Mouse (Mus musculus) stomach, embryonic 16.5 days (tissue): ENCODE data around the gene Myo1e. TPM values are rescaled to one million over a fixed set of nuclear protein-coding genes. Genes with fewer than 3 reads are reported as not detected.
A peak's percentile ranks its signal among the peaks of the same experiment; 100 is the strongest.

Experiments used
- ATAC-seq: fragments of 200-750 bp; cut with Nextera tagmentation; 2 replicates; pipeline ENCODE4 v1.8.0; 2017; ENCODE audit warnings: moderate number of reproducible peaks, moderate TSS enrichment; ENCODE audit not compliant: insufficient read depth, low FRiP score
- H3K27ac ChIP-seq: fragments of 300-500 bp; sonication (generic); 2 replicates; pipeline ENCODE4 v1.5.1; 2014; ENCODE audit warnings: low read length
- H3K27me3 ChIP-seq: fragments of 300-500 bp; sonication (generic); 2 replicates; pipeline ENCODE4 v1.6.1; 2014; ENCODE audit warnings: low read length, control low read depth, mixed read lengths; ENCODE audit not compliant: control insufficient read depth, insufficient read depth
- H3K36me3 ChIP-seq: fragments of 300-500 bp; sonication (generic); 2 replicates; pipeline ENCODE4 v1.6.1; 2014; ENCODE audit warnings: low read length; ENCODE audit not compliant: control insufficient read depth, insufficient read depth
- H3K4me1 ChIP-seq: fragments of 300-500 bp; sonication (generic); 2 replicates; pipeline ENCODE4 v1.6.1; 2014; ENCODE audit warnings: low read length, control low read depth, mixed read lengths; ENCODE audit not compliant: control insufficient read depth, insufficient read depth
- H3K4me2 ChIP-seq: fragments of 300-500 bp; sonication (generic); 2 replicates; pipeline ENCODE4 v1.6.1; 2014; ENCODE audit warnings: low read depth, low read length, mixed read lengths
- H3K4me3 ChIP-seq: fragments of 300-500 bp; sonication (generic); replicated peaks from 2 replicates; pipeline ENCODE4 v1.5.1; 2014; ENCODE audit warnings: mild to moderate bottlenecking, low read length
- H3K9ac ChIP-seq: fragments of 300-500 bp; sonication (generic); 2 replicates; pipeline ENCODE4 v1.6.1; 2014; ENCODE audit warnings: low read length
- H3K9me3 ChIP-seq: fragments of 300-500 bp; sonication (generic); replicated peaks from 2 replicates; pipeline ENCODE4 v1.6.1; 2016; ENCODE audit warnings: low read length, control low read depth; ENCODE audit not compliant: control insufficient read depth
- WGBS: fragments of 180-500 bp; shearing (Covaris S2); extraction: QIAGEN DNeasy Blood & Tissue Kit; methylation state at CpG from one replicate; pipeline ENCODE4 v1.1.7; 2014; 5-methylcytosine and 5-hydroxymethylcytosine counted together
- polyA plus RNA-seq: library from polyadenylated mRNA; unstranded; fragments of >200 nt; fragmentation: Nextera tagmentation; extraction: Ambion mirVana; gene quantifications from 2 replicates; pipeline ENCODE4 v1.2.1, GENCODE M21; 2015

Myo1e gene
- polyA plus RNA-seq, 1 experiment from 2014 or later = 34.3 TPM

DNA sequence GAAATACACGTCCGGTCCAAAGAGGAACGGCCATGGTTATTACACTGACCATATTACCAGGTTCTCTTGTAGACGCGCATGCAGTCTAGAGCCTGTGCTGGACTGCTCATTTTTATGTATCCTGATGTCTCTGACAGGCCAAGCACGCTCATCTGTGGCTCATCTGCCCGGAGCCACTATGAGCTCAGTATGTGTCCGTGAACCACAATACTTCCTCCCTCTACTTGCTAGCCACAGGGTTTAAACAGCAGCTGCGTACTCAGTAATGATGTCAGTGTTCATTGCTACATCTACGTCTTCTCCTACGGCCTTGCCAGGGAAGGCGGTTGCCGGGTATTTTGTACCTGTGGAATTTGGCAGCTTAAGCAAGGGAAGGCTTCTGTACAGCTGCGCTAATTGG, 4.5 kb downstream of the Myo1e start:
- Histone ChIP-seq H3K4me3 (no peak overlapping the region), H3K4me1 (peaks cover 16% of the 10 kb centered on the region; the same call in 1 of the 2 replicates), H3K27ac (no peak overlapping the region), H3K4me2 (no peak overlapping the region), H3K27me3 (no peaks in the 10 kb centered on the region), H3K9me3 (no peaks in the 10 kb centered on the region), H3K9ac (no peak overlapping the region), H3K36me3 (no peaks in the 10 kb centered on the region)
- no peak for ATAC-seq
- WGBS = 85% methylated on average over 14 of the region's 14 CpGs

DNA sequence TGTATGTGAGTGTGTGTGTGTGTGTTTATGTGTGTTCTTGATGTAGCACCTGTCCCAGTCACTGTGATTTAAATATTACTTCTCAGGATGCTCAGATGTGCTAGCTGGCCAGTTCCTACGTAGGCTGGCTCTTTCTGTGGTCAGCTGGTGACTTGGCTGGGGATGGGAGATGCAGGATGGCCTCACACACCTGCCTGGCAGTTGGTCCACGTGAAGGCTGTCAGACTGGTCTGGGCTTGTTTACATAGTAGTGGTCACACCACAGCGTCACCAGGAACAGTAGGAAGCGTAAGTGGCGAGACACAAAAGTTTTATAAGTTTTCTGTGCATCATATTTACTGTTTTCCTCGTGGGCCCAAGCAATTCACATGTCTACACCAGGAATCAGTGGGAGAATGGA, 9.4 kb downstream of the Myo1e start:
- peaks cover 4% of the 10 kb centered on the region for H3K4me1 ChIP-seq
- H3K27me3 ChIP-seq = no peaks in the 10 kb centered on the region
- no peak overlapping the region for H3K4me3 ChIP-seq
- no peak for ATAC-seq
- H3K9ac ChIP-seq = no peak overlapping the region
- H3K4me2 ChIP-seq = no peak overlapping the region
- 53% methylated on average over 6 of the region's 6 CpGs for WGBS
- no peaks in the 10 kb centered on the region for H3K36me3 ChIP-seq
- H3K27ac ChIP-seq = no peak overlapping the region
- H3K9me3 ChIP-seq = no peaks in the 10 kb centered on the region

DNA sequence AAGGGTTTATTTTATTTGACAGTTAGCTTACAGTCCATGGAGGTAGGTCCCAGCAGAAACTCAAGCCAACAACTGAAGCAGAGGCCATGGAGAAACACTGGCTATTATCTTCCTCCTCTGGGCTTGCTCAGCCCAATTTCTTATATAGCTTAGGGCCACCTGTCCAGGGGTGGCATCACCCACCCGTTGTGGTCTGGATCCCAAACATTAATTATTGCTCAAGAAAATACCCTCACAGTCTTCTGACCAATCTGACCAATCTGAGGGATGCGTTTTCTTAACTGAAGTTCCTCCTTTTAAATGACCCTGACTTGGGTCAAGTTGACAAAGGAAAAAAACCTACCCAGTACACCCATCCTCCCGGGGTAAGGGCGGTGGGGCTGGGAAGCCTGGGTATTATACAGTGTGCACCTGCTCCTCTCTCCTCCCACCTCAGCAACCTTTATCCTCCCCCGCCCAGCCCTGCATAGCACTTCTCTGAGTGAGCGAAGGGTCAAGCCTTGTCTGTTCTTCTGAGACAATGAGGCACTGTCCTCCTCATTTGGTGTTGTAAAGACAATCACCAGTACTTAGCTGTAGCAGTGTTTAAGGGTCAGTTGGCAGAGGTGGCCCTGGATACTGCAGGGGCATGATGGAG, 12.3 kb downstream of the Myo1e start:
- 63% methylated on average over 6 of the region's 6 CpGs for WGBS
- Histone ChIP-seq H3K4me2 (no peak overlapping the region), H3K27ac (no peak overlapping the region), H3K4me1 (peaks cover 19% of the 10 kb centered on the region), H3K36me3 (no peaks in the 10 kb centered on the region), H3K9ac (no peak overlapping the region), H3K9me3 (no peaks in the 10 kb centered on the region), H3K4me3 (no peak overlapping the region), H3K27me3 (no peaks in the 10 kb centered on the region)
- 0 out of 2 replicates have a peak, but pooled peaks have one; percentile 41 for ATAC-seq

DNA sequence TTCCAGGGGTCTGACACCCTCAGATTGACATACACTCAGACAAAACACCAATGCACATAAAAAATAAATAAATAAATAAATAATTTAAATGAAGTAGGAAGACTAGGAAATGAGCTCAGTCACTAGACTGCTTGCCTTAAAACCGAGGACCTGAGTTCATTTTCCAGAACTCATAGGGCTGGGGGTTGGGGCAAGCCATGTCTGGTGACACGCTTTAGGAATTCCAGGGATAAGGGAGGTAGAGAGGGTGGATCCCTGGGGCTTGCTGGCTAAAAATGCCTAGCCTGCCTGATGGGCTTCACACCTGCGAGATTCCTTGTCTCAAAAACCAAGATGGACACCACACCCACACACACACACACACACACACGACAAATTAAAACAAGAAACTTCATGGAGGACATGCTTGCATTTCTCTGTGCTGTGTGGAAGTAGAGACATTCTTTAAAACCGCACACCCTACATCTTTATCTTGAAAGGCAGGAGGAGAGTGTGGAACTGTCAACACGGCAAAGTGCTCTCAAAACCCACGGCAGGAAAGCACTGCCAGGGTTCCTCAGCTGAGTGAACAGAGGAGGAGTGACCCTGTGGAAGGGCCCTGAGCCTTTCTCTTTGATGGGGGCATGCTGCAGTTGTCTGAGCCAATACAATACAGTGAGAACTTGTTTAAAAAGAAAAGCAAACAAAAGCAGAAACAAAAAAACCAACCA, 13.5 kb downstream of the Myo1e start:
- Histone ChIP-seq H3K4me1 (peaks cover 20% of the 10 kb centered on the region), H3K36me3 (no peaks in the 10 kb centered on the region), H3K27me3 (no peaks in the 10 kb centered on the region), H3K4me2 (no peak overlapping the region), H3K4me3 (no peak overlapping the region), H3K9me3 (no peaks in the 10 kb centered on the region), H3K9ac (no peak overlapping the region), H3K27ac (no peak overlapping the region)
- 53% methylated on average over 7 of the region's 7 CpGs for WGBS
- ATAC-seq = no peak

DNA sequence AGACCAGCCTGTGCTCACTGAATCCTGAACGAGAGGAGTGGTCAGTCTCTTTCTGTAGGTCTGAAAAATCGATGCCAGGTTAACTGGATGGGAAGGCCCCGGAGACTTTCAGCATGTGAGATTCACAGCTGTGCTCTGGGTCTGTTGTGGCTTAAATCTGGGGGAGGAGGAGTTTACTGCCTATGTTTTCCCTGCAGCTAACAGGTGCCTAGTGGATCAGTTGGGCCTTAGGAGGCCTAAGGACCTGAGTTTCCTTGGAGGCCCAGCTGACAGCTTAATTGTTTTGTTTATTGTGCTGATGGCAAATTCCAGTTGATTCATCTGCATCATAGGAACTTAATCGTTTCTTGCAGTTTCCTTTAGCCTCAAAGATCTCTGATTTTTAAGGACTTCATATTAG, 16.0 kb downstream of the Myo1e start:
- Histone ChIP-seq H3K9me3 (no peaks in the 10 kb centered on the region), H3K4me3 (no peak overlapping the region), H3K27ac (no peak overlapping the region), H3K4me2 (no peak overlapping the region), H3K9ac (no peak overlapping the region), H3K27me3 (no peaks in the 10 kb centered on the region), H3K36me3 (no peaks in the 10 kb centered on the region), H3K4me1 (peaks cover 20% of the 10 kb centered on the region)
- no peak for ATAC-seq
- 82% methylated on average over 4 of the region's 4 CpGs for WGBS

DNA sequence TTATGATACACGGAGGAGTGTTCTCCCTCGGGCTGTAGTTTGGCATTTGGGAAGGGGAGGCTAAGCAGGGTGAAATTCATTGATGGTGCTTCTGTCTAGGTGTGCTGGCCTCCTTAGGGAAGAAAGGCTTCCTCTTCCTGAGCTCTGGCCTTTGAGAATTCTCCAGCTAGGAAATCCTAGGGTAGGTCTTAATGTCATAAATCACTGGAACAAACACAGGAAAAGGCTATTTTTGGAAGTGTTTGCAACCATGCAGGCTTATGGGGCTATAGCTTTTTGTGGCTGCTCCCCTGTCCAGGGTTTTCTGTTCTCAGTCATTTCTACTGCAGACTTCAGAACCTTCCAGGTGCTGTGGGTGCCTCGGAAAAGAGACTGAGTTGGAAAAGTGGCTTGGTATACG, 16.9 kb downstream of the Myo1e start:
- no peak overlapping the region for H3K9ac ChIP-seq
- ATAC-seq = no peak
- 64% methylated on average over 4 of the region's 4 CpGs for WGBS
- H3K4me3 ChIP-seq = no peak overlapping the region
- H3K9me3 ChIP-seq = no peaks in the 10 kb centered on the region
- H3K4me1 ChIP-seq = peaks cover 20% of the 10 kb centered on the region
- H3K4me2 ChIP-seq = no peak overlapping the region
- no peak overlapping the region for H3K27ac ChIP-seq
- no peaks in the 10 kb centered on the region for H3K27me3 ChIP-seq
- H3K36me3 ChIP-seq = no peaks in the 10 kb centered on the region

DNA sequence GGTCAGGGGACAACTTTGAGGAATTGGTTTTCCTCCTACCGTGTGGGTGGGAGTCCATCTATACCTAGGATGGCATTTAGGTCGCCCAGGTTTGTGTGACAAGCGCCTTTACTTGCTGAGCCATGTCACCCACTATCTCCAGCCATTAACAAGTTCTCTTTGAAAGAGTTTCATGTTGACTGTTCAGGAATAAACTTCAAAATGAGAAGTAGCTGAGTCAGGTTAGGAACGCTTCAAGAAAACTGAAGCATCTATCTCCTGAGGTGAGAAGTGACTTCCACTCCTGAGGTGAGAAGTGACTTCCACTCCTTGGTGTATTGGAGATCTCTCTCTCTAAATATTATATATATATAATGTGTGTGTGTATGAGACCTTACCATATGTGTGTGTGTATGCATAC, 19.2 kb downstream of the Myo1e start:
- peaks cover 25% of the 10 kb centered on the region for H3K4me1 ChIP-seq
- WGBS = 82% methylated on average over 4 of the region's 4 CpGs
- H3K9me3 ChIP-seq = no peaks in the 10 kb centered on the region
- no peak overlapping the region for H3K9ac ChIP-seq
- no peaks in the 10 kb centered on the region for H3K36me3 ChIP-seq
- no peak overlapping the region for H3K4me3 ChIP-seq
- H3K27ac ChIP-seq = no peak overlapping the region
- ATAC-seq = no peak
- H3K4me2 ChIP-seq = no peak overlapping the region
- H3K27me3 ChIP-seq = no peaks in the 10 kb centered on the region

DNA sequence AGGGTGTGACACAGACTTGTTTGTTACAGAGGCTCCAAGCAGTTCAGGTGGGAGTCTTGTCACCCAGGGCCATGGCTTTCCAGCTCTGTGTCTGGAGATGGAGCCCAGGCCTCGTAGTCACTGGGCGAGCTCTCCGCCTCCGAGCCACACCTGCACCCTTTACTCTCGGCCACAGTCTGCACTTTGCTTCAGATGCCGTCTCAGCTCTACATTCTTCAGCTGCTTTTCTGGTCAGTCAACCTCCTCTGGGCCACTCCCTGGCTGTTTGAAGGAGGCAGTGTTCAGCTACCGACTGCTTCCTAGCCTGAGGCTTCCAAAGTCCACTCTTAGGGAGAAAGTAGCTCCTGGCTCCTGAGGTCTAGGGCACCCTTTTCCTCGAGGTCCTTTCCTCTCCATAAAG, 22.7 kb downstream of the Myo1e start:
- Histone ChIP-seq H3K9me3 (no peaks in the 10 kb centered on the region), H3K4me2 (0 out of 2 replicates have a peak overlapping the region, but pooled peaks have one; percentile 16), H3K9ac (no peak overlapping the region), H3K4me3 (no peak overlapping the region), H3K4me1 (peaks cover 11% of the 10 kb centered on the region), H3K27ac (peak overlapping the region; percentile 39), H3K36me3 (no peaks in the 10 kb centered on the region), H3K27me3 (no peaks in the 10 kb centered on the region)
- 53% methylated on average over 8 of the region's 8 CpGs for WGBS
- ATAC-seq = peak; percentile 94

DNA sequence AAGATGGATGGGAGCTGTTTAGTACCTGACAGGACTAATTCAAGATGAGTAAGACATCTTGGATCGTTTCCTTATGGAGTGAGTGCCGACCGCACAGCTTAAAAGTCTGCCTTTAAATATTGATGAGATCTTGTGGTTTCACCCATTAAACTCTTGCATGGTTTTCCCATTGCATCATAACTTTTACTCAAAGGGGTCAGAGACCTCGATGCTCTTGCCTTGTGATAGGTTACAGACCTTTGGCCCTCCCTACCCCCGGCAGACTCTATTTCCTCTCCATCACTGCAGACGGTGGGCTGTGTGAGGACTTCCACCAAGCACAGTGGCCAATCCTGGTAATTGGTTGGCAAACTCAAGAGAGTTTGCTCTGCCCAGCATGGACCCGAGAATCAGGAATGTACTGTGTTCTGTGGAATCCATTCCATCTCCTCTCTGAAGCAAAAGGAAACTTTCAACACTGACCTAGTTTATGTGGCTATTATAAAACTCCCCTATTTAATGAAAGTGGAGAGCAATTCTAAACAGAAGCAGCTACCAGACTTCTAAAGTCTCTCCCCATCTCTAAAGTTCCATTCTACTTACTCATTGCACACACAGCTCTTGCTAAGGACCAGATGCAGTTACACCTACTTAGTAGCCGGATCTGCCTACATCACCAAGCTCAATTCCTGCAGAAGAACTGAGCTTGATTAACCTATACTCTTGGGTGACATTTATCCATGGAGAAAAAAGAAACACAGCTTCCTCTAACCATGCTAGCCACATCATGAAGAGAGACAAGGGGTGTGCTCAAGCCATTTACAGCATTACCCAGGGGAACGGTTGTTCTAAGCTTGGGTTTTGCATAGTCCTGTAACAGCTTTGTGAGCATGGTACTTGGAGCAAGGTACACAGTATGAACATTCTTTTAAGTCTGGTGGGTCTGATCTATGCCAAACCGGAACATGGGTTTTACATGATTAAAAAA, 25.2 kb downstream of the Myo1e start:
- H3K4me2 ChIP-seq = no peak overlapping the region
- H3K4me1 ChIP-seq = peaks cover 18% of the 10 kb centered on the region
- H3K9me3 ChIP-seq = no peaks in the 10 kb centered on the region
- H3K4me3 ChIP-seq = no peak overlapping the region
- H3K27me3 ChIP-seq = no peaks in the 10 kb centered on the region
- no peak overlapping the region for H3K9ac ChIP-seq
- H3K27ac ChIP-seq = no peak overlapping the region
- WGBS = 75% methylated on average over 10 of the region's 10 CpGs
- H3K36me3 ChIP-seq = no peaks in the 10 kb centered on the region
- ATAC-seq = no peak
